Mouse (Mus musculus) liver, postnatal 0 days (tissue): Measurements from ENCODE around the gene Heatr5a.

Source experiments
- CTCF ChIP-seq: sonication (generic); IDR thresholded peaks from 2 replicates; pipeline ENCODE4 v1.5.1; 2016; ENCODE audit warnings: antibody characterized with exemption, low read depth
- EP300 ChIP-seq: IDR thresholded peaks from 2 replicates; pipeline ENCODE4 v1.6.1; 2016; ENCODE audit warnings: antibody characterized with exemption, low read depth, mild to moderate bottlenecking

DNA sequence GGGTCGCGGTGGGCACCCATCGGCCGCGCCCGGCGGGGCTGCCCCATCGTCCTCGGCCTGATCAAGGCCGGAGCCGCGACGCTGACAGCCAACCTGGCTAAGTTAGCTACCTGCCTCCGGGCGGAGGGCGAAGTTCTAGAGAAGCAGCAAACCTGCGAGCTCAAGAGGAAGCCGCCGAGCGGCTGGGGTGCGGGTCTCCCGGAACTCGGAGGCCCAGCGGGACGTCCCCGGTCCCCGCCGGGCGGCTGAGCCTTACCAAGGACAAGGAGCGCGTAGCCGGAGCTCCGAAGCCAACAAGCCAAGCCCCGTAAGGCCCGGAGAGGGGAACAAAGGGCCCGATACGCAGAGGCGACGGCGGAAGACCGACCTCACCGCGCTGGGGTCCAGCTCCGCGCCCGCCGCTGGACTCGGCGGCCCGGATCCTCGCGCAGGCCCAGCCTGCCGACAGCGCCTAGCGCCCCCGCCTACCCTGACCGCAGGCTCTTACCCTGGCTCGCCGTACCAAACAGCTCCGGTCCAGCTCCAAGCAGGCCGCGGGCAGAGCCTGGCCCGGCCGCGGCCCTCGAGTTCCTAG is 142.3 kb downstream of the Heatr5a start:
- TF ChIP-seq CTCF (no peak), EP300 (no peak)
